Mouse (Mus musculus) WW6 (cell line): ENCODE results near the gene B3galt4.
"Not testable (repeated sequence)": the region's sequence is repeated elsewhere in the genome, so short reads cannot be mapped to it uniquely, and the experiment has no call there.

ENCODE experiments used
- DNase-seq: peaks from one replicate; pipeline ENCODE4 v3.0.0-alpha.2; 2013; ENCODE audit warnings: low read depth, low spot score

B3galt4 gene

GRCm38 (mm10) chr17:33951021-33951946 is at the start of gene B3galt4:
Gene B3galt4, minus strand, starts transcription at chr17:33951488.
- DNase-seq: peak; percentile 84

- DNase-seq: not testable (repeated sequence)
These were observed 49.5 kb upstream of the B3galt4 start for GRCm38 (mm10) chr17:34000796-34001195.

DNA sequence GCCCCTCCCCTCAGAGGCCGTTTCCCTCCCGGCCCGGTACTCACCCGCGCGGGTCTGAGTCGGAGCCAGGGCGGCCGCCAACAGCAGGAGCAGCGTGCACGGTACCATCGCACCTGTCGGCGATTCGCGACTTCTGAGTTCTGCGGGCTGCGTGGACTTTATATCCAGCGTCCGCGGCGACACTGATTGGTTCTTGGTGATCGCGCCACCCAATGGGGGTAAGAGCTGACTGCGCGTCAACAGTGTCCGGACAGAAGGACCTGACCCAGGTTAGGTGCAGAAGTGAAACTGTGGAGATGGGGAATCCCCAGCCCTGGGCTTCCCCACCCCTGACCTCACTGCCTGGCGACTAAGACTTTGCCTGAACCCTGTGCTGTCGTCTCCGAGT is 48.9 kb upstream of the B3galt4 start, which contains the start of gene H2-K1:
TSS of gene H2-K1 (minus strand) at position 198 of the 388 bp plus-strand sequence.
- DNase-seq: no peak

GRCm38 (mm10) chr17:33999341-34000149 is 48.3 kb upstream of the B3galt4 start:
- DNase-seq: no peak

GRCm38 (mm10) chr17:33998697-33999096 is 47.4 kb upstream of the B3galt4 start:
- not testable (repeated sequence) for DNase-seq

DNA sequence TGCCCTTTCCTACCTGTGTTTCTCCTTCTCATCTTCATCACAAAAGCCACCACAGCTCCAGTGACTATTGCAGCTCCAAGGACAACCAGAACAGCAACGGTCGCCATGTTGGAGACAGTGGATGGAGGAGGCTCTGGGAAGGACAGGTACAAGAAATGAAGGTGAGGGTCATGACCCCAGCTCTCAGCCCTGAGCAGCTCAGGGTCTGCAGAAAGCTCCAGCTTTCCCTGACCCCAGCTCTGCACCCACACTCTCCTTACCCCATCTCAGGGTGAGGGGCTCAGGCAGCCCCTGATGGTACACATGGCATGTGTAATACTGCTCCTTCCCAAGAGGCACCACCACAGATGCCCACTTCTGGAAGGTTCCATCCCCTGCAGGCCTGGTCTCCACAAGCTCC is 45.7 kb upstream of the B3galt4 start:
- DNase-seq: not testable (repeated sequence)

DNA sequence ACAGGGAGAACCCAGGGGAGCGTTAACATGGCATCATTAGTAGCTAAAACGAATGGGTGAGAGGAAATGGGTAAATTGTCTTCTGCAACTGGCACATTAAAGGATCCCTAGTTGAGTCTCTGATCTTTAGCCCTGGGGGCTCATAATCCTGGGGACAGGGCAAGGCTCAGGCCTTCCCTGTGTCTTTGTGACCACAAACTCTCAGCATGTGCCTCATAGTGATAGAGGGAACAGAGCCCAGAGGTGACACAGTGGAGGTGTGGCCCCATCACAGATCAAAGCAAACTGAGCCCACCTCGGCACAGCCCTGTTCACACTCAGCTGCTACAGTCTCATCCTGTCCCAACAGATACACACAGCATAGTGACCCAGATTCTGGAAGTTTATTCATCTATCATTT is 44.4 kb upstream of the B3galt4 start:
- DNase-seq: no peak

DNA sequence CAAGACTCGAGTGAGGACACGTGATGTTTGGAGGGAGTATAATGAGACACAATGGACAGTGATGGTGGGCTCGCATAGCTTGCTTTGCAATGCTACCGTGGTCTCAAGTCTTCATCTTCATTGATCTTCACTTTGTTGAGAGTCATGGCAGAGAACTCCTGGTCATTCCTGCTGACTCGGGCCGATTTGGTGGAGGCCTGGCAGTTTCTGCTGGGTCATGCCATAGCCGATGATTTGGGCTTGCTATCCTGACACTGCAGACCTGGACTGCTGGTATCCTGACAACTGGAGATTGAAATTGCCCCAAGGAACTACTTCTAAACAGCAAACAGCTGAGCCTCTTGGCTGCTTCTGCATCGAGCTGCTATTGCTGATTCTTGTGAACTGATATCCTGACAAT is 43.7 kb upstream of the B3galt4 start:
- DNase-seq: no peak

DNA sequence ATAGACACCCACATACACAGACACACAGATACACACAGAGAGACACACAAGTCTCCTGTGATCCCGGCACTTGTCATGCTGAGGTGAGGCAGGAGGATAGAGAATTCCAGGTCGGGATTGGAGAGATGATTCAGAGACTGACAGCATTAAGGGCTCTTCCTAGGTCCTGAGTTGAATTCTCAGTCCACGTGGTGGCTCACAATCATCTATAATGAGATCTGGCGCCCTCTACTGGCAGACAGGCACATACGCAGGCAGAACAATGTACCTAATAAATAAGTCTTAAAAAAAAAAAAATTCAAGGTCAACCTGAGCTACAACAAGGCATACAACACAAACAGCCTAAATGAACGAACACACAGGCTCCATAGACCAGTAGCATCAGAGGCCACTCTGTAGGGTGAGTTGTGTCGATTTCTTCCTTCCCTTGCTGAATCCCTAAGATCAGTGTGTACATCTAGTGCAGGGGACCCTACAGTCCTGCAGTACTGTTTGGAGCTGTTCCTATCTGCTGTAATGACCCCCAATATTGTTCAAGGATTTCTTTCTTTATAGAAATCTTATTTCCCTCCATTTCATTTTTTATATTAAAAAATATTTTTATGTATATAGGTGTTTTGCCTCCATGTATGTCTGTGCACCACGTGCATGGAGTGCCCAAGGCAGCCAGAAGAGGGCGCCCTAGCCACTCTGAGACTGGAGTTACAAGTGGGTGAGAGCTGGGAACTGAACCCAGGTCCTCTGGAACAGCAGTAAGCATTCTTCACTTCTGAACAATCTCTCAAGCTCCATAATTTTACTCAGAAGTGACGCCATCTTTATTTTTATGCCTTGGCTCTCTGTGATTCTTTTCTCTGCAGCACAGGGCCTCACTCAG is 40.7 kb upstream of the B3galt4 start:
- DNase-seq: no peak

DNA sequence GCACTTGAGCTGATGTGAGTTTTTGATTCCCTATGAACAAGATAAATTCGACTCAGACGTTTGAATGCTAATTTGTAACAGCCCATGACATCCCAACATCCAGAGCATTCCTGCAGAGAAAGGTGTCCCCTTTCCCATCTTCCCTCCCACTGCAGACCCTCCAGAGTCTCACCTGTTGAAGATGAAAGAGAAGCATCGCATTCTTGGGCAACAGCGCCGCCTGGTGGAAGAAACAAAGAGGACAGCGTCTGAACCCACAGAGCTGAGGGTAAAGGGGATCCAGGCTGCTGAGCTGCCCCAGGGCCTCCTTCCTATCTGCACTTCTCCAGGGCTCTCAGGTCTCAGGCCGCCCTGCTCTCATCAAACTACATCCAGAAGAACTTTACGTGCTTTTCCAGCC is 30.8 kb upstream of the B3galt4 start:
- DNase-seq: not testable (repeated sequence)

GRCm38 (mm10) chr17:33981192-33981909 is 30.1 kb upstream of the B3galt4 start:
- peak; percentile 79 for DNase-seq

DNA sequence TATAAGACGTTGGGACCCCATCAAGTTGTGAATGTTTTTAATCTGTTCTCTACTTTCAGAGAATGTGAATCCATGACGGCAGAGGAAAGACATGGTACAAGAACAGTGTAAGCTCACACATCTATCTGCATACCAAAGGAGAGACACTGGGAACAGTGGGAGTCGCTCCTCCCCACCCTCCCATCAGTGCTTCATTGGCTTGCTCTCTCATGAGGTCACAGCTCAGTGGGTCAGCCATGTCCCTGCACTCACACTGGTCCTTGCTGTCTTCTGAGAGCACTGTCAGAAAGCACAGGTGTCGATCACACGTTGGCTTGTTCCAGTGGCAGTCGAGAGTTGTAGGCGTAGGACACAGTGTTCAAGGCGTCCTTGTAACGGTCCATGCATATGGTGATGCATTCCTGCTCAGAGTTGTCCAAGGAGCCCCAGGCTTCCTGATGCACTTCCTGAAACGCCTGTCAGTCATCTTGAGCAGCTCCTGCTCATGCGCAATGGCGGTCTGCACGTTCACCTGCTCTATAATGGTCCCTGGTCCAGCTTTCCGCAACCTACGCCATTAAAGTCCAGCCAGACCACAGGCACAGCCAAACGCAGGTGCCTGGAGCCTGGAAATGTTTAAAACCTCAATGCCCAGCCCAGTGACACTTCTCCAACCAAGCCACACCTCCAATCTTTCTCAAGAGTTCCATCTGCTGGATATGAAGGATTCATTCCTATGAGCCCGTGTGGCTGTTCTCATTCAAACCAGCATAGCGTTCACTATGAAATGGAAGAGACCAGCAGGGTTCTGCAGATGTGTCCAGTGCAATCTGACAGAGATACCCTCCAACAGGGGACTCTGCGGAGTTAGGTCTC is 29.1 kb upstream of the B3galt4 start:
- DNase-seq: no peak

- DNase-seq: no peak
These were observed 28.3 kb upstream of the B3galt4 start for GRCm38 (mm10) chr17:33979512-33980050.

GRCm38 (mm10) chr17:33978631-33979031 is 27.3 kb upstream of the B3galt4 start:
- DNase-seq: no peak

DNA sequence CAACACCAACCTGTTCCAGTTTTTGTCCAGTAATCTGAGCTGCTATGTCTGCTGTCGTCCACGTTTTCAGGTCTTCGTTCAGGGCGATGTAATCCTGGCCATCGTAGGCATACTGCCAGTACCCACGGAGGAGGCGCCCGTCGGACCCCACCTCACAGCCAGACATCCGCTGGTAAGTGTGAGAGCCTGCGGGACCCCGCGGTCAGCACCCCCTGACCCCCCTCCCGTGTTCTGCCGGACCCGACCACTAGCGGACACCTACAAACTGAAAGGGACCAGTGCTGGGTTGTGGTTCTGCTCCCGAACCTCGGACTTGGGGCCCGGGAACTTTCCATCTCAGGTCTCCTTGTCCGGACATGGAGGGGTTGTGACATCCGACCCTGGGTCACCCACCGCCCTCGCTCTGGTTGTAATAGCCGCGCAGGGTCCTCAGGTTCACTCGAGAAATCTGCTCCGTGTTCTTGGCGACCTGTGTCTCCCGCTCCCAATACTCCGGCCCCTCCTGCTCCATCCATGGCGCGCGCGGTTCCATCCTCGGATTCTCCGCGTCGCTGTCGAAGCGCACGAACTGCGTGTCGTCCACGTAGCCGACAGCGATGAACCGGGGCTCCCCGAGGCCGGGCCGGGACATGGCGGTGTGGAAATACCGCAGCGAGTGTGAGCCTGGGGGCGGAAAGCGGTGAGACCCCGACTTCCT is 26.7 kb upstream of the B3galt4 start:
- no peak for DNase-seq

DNA sequence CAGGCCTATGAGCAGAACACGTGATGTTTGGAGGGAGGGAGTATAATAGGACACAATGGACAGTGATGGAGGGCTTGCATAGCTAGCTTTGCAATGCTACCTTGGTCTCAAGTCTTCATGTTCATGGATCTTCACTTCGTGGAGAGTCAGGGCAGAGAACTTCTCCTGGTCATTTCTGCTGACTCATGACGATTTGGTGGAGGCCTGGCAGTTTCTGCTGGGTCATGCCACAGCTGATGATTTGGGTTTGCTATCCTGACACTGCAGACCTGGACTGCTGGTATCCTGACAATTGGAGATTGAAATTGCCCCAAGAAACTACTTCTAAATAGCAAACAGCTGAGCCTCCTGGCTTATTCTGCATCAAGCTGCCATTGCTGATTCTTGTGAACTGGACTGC is 22.3 kb upstream of the B3galt4 start:
- no peak for DNase-seq

GRCm38 (mm10) chr17:33972691-33973090 is 21.4 kb upstream of the B3galt4 start:
- DNase-seq: no peak

DNA sequence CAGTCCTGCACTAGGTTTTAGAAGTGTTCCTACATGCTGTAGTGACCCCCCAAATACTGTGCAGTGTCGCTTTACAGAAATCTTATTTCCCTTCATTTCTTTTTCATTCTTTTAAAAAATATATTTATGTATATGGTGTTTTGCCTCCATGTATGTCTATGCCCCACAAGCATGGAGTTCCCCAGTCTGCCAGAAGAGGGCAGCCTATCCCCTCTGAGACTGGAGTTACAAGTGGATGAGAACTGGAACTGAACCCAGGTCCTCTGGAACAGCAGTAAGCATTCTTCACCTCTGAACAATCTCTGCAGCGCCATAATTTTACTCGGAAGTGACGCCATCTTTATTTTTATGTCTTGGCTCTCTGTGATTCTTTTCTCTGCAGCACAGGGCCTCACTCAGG is 18.1 kb upstream of the B3galt4 start:
- no peak for DNase-seq

DNA sequence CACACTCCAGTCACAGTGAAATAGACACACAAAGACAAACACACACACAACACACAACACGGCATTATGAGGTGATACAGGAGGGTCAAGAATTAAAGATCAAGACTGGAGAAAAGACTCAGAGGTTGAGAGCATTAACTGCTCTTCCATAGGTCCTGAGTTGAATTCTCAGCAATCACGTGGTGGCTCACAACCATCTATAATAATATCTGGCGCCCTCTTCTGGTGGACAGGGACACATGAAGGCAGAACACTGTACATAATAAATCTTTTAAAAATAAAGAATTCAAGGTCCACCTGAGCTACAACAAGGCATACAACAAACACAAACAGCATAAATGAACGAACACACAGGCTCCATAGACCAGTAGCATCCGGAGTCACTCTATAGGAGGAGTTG is 17.6 kb upstream of the B3galt4 start:
- no peak for DNase-seq
